Mouse (Mus musculus): ENCODE measurements around the gene Stom. TPM values are rescaled to one million over a fixed set of nuclear protein-coding genes. Genes with fewer than 3 reads are reported as not detected.

Stom gene
- polyA plus RNA-seq, 1 experiment: 23.0 TPM

DNA sequence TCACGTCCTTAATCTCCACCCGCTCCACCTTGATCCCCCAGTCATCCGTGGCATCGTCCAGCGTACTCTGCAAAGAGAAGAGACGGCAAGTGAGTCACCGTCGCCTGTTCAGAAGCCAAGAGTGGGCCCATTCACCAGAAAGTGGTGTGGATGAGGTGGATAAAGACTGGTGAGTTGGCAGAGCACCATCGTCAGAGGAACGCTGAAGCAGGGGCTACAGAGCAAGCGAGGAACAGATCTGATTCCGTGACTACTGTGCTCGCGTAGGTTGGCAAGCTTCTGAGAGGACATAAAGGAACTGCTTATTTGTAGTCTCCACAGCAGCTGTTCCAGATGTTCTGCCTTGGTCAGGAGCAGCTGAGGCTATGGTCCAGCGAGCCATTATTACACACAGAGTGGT, 16.4 kb downstream of the Stom start:
- Histone ChIP-seq H3K4me1 (ENCODE audit: control insufficient read depth, insufficient read depth, low read length) (no peaks in the 10 kb centered on the region), H3K4me3 (ENCODE audit: control insufficient read depth, low read depth, low read length) (no peak overlapping the region), H3K27ac (ENCODE audit: control insufficient read depth, insufficient read depth, low read depth, low read length) (no peak overlapping the region), H3K27me3 (ENCODE audit: control insufficient read depth, insufficient read depth, low read length) (no peaks in the 10 kb centered on the region), H3K36me3 (ENCODE audit: control insufficient read depth, insufficient read depth, low read length) (peaks cover 11% of the 10 kb centered on the region)
- TF ChIP-seq CTCF (IDR thresholded peaks at IDR 0.05; ENCODE audit: control insufficient read depth, insufficient read depth, insufficient replicate concordance, low read depth, low read length): no peak
- no peak for TF ChIP-seq POLR2A (IDR thresholded peaks at IDR 0.05; ENCODE audit: control insufficient read depth, low read depth, low read length)

- no peaks in the 10 kb centered on the region for H3K4me1 ChIP-seq (ENCODE audit: control insufficient read depth, insufficient read depth, low read length)
- no peak overlapping the region for H3K27ac ChIP-seq (ENCODE audit: control insufficient read depth, insufficient read depth, low read depth, low read length)
- H3K36me3 ChIP-seq (ENCODE audit: control insufficient read depth, insufficient read depth, low read length): peaks cover 8% of the 10 kb centered on the region
- TF ChIP-seq POLR2A (IDR thresholded peaks at IDR 0.05; ENCODE audit: control insufficient read depth, low read depth, low read length) (no peak), CTCF (IDR thresholded peaks at IDR 0.05; ENCODE audit: control insufficient read depth, insufficient read depth, insufficient replicate concordance, low read depth, low read length) (no peak)
- no peaks in the 10 kb centered on the region for H3K27me3 ChIP-seq (ENCODE audit: control insufficient read depth, insufficient read depth, low read length)
- H3K4me3 ChIP-seq (ENCODE audit: control insufficient read depth, low read depth, low read length): no peak overlapping the region
Measured at GRCm38 (mm10) chr2:35318405-35318804, 18.4 kb downstream of the Stom start.

GRCm38 (mm10) chr2:35317604-35318003, 19.2 kb downstream of the Stom start:
- H3K27ac ChIP-seq (ENCODE audit: control insufficient read depth, insufficient read depth, low read depth, low read length): no peak overlapping the region
- no peak overlapping the region for H3K4me3 ChIP-seq (ENCODE audit: control insufficient read depth, low read depth, low read length)
- no peaks in the 10 kb centered on the region for H3K27me3 ChIP-seq (ENCODE audit: control insufficient read depth, insufficient read depth, low read length)
- TF ChIP-seq CTCF (IDR thresholded peaks at IDR 0.05; ENCODE audit: control insufficient read depth, insufficient read depth, insufficient replicate concordance, low read depth, low read length) (no peak), POLR2A (IDR thresholded peaks at IDR 0.05; ENCODE audit: control insufficient read depth, low read depth, low read length) (no peak)
- no peaks in the 10 kb centered on the region for H3K4me1 ChIP-seq (ENCODE audit: control insufficient read depth, insufficient read depth, low read length)
- H3K36me3 ChIP-seq (ENCODE audit: control insufficient read depth, insufficient read depth, low read length): peaks cover 6% of the 10 kb centered on the region

DNA sequence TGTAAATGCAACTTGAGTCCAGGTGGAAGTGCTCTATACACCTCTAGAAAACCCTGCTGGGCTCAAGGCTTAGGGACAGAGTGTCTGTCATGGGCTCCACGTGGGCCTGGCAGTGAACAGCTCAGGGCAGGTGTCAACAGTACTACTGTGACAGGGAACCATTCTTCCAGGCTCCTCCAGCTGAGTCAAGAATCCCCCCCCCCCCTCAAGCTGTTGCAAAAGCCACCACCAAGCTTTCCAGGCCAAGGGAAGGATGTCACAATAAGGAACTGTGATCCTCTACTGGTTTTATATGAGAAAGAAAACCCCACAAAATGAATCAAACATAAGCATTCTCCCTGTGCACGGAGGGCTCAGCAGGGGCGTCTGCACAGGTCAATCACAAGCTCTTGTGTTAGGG, 22.5 kb downstream of the Stom start:
- no peak overlapping the region for H3K4me3 ChIP-seq (ENCODE audit: control insufficient read depth, low read depth, low read length)
- H3K36me3 ChIP-seq (ENCODE audit: control insufficient read depth, insufficient read depth, low read length): peaks cover 1% of the 10 kb centered on the region; the same call in 1 of the 2 replicates
- H3K4me1 ChIP-seq (ENCODE audit: control insufficient read depth, insufficient read depth, low read length): no peaks in the 10 kb centered on the region
- TF ChIP-seq POLR2A (IDR thresholded peaks at IDR 0.05; ENCODE audit: control insufficient read depth, low read depth, low read length) (no peak), CTCF (IDR thresholded peaks at IDR 0.05; ENCODE audit: control insufficient read depth, insufficient read depth, insufficient replicate concordance, low read depth, low read length) (no peak)
- H3K27me3 ChIP-seq (ENCODE audit: control insufficient read depth, insufficient read depth, low read length): no peaks in the 10 kb centered on the region
- no peak overlapping the region for H3K27ac ChIP-seq (ENCODE audit: control insufficient read depth, insufficient read depth, low read depth, low read length)

DNA sequence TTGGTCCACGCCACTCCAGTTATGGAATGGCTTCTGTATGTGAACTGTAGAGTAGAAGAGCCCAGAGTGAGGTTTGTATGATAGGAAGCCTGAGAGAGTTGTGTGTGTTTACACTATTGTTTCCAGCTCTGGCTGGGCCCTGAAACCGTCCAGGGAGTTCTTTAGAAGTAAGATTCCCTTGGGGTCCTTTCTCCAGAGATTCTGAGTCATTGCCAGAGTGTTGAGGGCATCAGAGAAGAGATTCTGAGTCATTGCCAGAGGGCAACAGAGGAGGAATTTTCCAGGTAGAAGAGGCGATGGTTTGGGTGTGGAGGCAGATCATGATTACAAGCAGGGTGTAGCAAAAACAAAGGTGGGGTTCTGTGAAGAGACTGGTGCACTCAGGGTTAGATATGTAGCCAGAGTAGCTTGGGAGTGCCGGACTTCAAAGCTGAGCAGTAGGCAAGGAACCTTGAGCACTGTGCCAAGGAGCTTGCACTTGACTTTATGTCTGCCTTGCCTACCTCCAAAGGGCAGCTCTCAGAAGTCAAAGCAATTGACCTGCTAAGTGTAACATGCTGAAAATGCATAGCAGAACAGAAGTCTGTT, 26.8 kb downstream of the Stom start:
- Histone ChIP-seq H3K4me3 (ENCODE audit: control insufficient read depth, low read depth, low read length) (no peak overlapping the region), H3K4me1 (ENCODE audit: control insufficient read depth, insufficient read depth, low read length) (no peaks in the 10 kb centered on the region), H3K27ac (ENCODE audit: control insufficient read depth, insufficient read depth, low read depth, low read length) (no peak overlapping the region), H3K27me3 (ENCODE audit: control insufficient read depth, insufficient read depth, low read length) (no peaks in the 10 kb centered on the region), H3K36me3 (ENCODE audit: control insufficient read depth, insufficient read depth, low read length) (no peaks in the 10 kb centered on the region)
- TF ChIP-seq POLR2A (IDR thresholded peaks at IDR 0.05; ENCODE audit: control insufficient read depth, low read depth, low read length): no peak
- TF ChIP-seq CTCF (IDR thresholded peaks at IDR 0.05; ENCODE audit: control insufficient read depth, insufficient read depth, insufficient replicate concordance, low read depth, low read length): no peak

- Histone ChIP-seq H3K36me3 (ENCODE audit: control insufficient read depth, insufficient read depth, low read length) (no peaks in the 10 kb centered on the region), H3K4me3 (ENCODE audit: control insufficient read depth, low read depth, low read length) (no peak overlapping the region), H3K27ac (ENCODE audit: control insufficient read depth, insufficient read depth, low read depth, low read length) (no peak overlapping the region), H3K27me3 (ENCODE audit: control insufficient read depth, insufficient read depth, low read length) (no peaks in the 10 kb centered on the region), H3K4me1 (ENCODE audit: control insufficient read depth, insufficient read depth, low read length) (no peaks in the 10 kb centered on the region)
- no peak for TF ChIP-seq POLR2A (IDR thresholded peaks at IDR 0.05; ENCODE audit: control insufficient read depth, low read depth, low read length)
- TF ChIP-seq CTCF (IDR thresholded peaks at IDR 0.05; ENCODE audit: control insufficient read depth, insufficient read depth, insufficient replicate concordance, low read depth, low read length): no peak
Measured at GRCm38 (mm10) chr2:35308166-35308565, 28.6 kb downstream of the Stom start.

DNA sequence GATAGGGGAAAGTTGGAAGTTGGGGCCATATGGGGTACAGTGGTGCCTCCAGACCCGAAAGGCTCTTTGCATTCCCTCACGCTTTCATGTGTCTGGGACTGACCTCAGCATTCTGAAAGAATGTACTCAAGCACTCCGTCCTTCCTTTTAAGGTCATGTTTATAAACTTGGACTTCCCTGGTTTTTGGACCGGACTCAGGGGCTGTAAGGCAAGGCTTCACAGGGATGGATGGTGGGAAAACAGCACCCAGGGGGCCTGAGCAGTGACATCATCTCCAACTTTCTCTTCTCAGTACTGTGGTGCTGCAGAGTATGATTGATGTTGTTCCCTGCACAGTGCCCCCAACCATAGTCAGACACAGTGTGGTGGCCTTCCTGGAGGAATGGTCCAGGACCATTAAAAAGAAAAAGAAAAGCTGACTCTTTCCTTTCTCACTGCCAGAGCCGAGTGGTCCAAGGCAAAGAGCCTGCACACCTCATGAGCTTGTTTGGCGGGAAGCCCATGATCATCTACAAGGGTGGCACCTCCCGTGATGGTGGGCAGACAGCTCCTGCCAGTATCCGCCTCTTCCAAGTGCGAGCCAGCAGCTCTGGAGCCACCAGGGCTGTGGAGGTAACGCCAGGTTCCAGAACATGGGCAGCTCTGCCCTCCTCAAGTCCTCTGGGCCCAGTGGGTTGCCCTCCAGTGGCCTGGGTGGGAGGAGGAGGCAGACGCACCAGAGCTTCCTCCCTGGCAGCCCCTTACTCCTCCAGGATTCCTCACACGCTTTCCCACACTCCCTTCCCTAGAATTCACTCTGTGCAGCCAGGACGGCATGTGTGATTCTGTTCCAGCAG, 34.5 kb downstream of the Stom start:
- Histone ChIP-seq H3K27me3 (ENCODE audit: control insufficient read depth, insufficient read depth, low read length) (no peaks in the 10 kb centered on the region), H3K36me3 (ENCODE audit: control insufficient read depth, insufficient read depth, low read length) (no peaks in the 10 kb centered on the region), H3K27ac (ENCODE audit: control insufficient read depth, insufficient read depth, low read depth, low read length) (no peak overlapping the region), H3K4me3 (ENCODE audit: control insufficient read depth, low read depth, low read length) (no peak overlapping the region), H3K4me1 (ENCODE audit: control insufficient read depth, insufficient read depth, low read length) (no peaks in the 10 kb centered on the region)
- no peak for TF ChIP-seq POLR2A (IDR thresholded peaks at IDR 0.05; ENCODE audit: control insufficient read depth, low read depth, low read length)
- TF ChIP-seq CTCF (IDR thresholded peaks at IDR 0.05; ENCODE audit: control insufficient read depth, insufficient read depth, insufficient replicate concordance, low read depth, low read length): no peak

Measured in testis, adult 2 months (tissue).